Mouse (Mus musculus) right cerebral cortex, postnatal 36 days (tissue): ENCODE results near the gene Exoc7.

ENCODE experiments used
- DNase-seq, 2 experiments: peaks; one replicate each; pipeline ENCODE4 v3.0.0; 2022; ENCODE audit warnings: low spot score in 2 of 2, mixed read lengths in 1 of 2

Gene Exoc7

DNA sequence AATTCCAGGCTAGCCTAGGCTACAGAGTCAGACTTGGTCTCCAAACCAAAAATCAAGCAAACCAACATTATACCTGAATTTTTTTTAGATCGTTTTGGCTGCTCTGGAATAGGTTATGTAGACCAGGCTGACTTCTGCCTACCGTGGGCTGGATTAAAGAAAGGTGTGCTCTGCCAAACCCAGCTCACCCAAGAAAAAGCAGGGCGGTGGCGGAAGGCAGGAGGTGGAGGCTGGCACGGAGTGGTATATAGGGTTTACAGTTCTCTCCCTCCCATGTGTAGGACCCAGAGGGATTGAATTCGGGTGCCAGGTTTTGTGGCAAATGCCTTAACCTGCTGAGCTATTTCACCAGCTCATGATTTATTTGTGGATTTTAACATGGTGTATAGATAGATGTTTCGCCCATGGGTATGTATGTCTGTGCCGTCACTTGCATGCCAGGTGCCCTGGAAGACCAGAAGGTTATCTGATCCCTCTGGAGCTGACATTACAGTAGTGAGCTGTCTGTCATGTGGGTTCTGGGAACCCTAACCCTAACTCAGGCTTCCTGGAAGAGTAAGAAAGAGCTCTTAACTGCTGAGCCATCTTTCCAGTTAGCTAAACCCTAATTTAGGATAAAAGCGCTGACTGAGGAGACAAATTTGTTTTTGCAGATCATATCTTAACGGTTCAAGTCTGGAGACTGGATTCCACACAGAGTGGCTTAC lies at the start of gene Exoc7:
Exoc7 (minus strand) TSS at position 215 of the 707 bp plus-strand sequence.
- no peak for DNase-seq

DNA sequence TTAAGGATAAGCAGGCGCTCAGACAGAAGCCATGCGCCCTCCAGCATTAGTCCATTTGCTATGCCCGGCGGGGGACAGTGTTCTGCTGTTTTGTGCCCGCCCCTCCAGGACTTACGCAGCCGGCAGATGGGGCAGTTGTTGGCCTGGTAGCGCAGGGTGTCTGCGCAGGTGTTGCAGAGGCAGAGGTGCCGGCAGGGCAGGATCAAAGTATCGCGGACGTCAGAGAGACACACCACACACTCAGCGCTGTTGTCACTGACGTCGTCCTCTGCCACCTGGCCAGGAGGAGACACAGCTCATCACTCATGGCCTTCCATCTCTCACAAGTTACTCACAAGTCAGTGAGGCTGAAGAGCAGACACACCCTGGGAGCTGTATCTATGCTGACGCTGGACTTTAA lies 47.5 kb upstream of the Exoc7 start:
- no peak for DNase-seq

DNA sequence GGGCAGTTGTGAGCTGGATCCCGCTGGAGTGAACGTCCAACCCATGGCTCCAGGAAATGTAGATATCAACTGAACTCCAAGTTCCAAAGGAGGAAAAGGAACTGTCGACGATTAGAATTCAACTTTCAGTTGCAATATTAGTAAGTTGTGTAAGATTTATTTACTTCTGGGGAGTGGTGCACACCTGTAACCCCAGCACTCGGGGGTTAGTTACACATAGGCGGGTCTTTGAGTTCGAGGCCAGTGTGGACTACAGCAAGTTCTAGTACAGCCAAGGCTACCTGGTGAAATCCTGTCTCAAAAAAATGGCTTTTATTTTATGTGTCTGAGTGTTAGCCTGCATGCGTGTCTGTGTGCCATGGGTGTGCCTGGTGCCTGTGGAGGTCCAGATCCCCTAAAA lies 46.5 kb upstream of the Exoc7 start:
- no peak for DNase-seq

DNA sequence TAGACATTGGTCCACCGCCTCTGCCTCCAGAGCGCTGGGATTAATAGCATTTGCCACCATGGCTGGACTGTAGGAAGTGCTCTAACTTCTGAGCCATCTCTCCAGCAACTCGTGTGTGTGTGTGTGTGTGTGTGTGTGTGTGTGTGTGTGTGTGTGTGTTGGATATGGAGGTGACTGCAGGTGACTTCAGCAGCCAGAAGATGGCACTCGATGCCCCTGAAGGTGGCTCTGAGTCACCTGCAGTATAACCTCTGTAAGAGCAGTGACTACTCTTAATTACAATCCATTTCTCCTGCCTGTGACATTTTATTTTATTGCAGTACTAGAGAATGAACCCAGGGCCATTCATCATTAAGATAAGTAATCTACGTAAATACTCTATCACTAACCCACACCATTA lies 44.3 kb upstream of the Exoc7 start:
- no peak for DNase-seq

DNA sequence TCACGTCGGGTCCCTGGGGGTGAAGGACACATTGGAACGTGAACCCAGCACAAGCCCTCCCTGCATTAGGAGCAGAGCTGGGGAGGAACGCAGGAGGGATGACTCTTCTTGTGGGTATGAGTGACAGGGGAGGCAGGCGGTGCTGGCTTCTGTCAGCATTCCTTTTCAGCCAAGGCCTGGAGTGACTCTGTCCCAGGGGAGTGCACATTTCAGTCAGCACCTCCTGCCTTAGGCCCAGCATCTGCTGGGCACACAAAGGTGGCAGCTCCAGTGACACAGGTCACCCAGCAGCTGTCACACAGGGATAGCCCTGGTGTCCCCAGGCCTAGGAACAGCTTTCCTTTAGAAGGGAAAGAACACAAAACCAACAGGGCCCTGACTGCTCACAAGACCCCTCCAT lies 40.9 kb upstream of the Exoc7 start:
- no peak for DNase-seq

DNA sequence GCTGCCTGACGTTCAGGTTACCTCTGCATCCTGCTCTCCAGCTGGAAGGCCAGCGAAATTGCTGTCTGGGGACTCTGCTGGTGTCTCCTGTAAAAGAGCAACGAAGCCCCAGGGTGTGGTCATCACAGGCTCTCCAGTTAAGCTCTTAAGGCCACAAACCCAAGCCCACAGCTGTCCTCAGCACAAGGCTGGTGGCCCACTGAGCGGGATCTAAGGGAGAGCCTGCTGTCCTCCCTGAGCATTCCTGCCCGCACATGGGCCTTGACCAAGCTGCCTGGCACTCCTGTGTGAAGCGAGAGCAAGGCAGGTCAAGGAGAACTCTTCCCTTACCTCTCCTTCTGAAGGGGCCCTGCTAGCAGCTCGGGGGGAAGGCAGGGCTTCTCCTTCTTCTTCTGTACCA lies 40.0 kb upstream of the Exoc7 start:
- no peak for DNase-seq

DNA sequence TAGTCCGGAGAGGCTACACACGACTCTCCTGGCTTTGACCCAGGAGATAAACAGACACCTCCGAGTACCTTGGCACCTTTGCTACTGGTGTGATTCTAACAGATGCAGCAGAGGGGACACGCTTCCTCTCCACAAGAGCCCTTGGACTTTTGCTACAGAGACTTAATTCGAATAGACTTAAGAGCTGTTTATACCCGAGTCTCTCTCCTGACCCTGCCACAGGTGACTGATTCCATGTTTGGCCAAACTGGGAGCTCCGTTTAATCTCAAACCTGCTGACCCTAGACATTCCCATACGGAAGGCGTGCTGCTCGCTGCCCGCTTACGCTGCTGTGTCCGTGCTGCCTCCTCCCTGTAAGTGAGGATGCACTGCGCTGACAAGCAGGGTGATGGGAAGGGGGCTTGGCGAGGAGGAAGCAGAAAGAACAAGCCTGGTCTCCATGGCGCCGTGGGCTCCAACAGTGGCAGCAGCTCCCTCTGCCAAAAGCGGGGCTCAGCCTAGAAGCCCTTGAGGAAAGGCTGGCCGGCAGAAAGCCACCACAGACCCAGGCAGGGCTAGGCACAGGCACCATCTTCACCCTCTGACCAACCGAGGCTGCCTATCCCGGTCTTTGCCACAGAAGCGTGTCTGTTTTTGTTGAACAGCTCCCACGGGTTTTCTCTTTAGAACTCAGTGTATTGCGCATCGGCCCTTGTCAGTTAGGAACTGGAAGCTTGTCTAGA lies 35.2 kb upstream of the Exoc7 start:
- DNase-seq, result no peak

DNA sequence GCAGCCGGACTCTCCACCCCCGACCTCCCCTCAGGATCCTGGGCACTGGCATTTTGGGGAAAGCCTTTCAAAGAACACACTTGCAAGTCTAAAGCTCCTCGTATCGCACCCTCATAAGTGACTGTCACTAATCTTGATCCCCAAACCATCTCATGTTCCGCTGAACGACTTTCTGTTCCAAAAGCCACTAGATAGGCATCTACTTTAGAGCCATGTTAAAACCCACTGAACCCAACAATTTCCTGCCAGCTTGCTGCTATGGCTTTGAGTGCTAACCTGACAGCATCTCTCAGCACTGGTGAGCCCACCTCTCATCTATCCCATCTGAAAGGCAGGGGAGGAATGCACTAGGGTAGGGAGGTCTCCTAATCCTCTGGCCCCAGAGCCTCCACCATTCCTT lies 30.5 kb upstream of the Exoc7 start:
- no peak for DNase-seq

DNA sequence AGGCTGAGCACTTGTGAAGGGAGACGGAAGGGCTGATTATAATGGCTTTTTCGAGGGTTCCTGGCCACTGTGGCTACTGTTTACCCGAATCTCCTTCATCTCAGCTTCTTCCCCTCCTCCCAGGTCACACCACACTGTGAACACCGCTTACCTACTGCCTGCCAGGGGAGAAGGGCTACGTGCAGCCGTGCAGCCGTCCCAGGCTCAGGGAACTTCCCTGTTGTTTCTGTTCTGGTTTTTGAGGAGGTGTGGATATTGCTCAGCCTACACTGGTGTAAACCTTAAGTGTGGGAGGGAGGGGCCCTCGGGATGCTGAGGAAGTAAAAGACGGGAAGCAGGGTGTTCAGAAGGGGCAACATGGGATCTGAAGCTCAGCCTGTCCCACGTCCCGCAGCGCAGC lies 30.0 kb upstream of the Exoc7 start:
- no peak for DNase-seq

DNA sequence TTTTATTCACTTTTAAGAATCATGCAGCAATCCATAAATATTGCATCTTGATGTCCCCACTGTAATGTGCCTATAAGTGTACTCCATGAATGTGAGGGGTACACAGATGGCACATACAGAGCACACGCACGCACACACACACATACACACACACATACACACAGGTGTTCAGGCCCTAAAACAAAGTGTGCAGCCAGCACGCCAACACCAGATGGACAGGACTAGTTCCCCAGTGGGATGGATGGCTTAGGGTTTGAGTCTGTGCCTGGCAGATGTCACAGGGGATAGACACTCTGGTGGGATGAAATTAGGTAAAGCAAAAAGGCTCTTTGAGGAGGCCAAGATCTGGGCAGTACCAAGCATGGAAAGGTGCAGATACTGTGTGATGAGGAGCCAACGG lies 29.4 kb upstream of the Exoc7 start:
- DNase-seq, result no peak

DNA sequence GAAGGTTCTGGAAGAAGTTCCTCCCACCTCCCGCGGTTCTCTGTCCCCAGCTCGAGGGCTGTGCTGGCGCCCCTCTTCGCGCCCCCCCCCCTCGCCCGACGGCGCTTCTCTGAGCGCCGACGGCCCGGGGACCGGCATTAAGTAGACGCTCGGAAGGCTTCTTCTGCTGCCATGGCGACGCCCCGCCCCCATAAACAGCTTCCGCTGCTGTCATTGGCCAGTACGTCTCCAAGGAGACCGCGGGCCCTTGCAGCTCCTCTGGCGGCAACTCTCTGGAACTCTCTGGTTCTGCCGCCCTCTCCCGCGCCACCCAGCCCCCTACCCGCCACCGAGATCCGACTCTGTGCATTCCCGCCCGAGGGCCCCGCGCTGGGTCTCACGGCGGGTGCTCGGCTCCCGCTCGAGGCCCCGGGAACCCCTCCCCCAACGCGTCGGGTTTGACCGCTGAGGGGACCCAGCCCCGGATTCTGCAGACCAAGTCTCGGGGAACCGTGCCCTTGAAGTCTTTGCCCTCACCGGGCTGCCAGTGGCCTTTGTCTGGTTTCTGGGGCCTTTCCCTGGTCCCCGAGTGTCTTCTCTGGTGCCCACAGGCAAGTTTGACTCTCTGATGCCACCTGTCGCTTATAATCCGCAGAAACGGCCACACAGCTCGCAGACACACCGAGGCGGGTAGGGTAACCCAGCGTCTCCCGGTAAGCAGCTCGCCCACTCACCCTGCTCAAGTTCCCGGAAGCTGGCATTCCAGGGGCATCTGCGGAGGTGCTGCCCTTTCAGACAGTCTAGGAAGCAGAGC lies 28.4 kb upstream of the Exoc7 start, which contains the start of gene Foxj1:
Foxj1 (minus strand) TSS at position 156 of the 793 bp plus-strand sequence.
- peak; percentile 95 to 96 for DNase-seq

DNA sequence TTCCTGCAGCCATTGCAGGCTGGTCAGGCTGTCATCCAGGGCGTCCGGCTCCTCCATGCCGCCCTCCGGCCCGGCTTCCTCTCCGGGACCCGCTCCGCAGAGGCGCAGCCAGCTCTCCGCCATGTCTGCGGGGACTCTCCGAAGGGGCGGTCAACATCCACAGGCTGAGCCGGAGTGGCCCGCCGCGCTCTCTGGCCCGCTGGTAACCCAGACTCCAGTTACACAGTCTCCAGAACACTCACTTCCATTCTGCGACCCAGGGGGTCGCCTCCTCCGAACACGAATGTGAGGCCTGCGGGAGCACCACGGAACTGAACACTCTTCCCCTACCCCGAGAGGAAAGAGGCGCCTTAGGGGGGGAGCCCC lies 27.4 kb upstream of the Exoc7 start:
- DNase-seq, result no peak

DNA sequence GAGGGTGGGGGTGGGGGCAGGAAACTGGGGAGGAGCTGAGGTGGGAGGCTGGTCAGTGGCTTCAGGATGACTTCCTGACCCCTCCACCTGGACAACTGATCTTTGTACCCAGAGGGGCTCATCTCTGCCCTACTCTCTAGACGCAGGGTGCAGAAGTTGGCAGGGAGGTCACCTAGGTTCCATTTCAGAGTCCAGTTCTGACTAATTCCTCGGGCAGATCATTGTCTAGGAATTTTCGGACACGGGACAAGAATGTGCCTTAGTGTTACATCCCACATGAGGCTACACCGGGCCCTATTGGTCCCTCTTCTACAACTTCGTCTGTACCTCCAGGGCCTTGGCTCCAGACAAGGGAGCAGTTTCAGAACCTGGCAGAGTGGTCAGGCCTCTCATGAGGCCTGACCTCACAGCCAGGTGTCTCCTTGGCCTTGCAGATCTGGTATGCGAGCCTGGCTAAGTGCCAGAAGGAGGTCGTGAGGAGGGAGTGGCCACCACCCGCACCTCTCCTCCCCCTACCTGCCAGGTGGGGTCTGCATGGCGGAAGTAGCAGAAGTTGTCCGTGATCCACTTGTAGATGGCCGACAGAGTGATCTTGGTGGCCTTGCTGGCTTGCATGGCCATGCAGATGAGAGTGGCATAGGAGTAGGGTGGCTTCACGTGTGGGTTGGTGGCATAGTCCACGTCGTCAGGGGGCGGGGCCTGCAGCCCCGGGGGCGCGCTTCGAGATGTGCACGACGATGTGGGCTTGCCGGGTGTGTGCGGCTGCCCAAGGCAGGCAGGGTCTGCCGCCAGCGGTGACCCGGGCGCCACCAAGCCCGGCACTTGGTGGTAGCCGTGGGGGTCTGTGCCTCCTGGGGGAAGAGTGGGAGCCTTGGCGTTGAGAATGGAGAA lies 26.7 kb upstream of the Exoc7 start:
- no peak for DNase-seq

DNA sequence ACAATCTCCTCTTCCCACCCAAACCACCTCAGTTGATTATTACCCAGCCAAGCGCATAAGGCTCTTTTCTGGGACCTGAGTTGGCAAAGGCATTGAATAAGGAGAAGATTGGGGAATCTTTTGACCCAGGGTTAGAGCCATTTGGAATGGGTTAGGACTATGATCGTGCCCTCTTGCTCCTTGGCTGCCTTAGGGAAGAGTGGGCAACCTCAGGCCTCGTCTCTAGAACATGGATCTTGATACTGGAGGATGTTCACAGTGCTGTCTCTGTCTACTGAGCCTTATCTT lies 25.9 kb upstream of the Exoc7 start:
- DNase-seq, result no peak

DNA sequence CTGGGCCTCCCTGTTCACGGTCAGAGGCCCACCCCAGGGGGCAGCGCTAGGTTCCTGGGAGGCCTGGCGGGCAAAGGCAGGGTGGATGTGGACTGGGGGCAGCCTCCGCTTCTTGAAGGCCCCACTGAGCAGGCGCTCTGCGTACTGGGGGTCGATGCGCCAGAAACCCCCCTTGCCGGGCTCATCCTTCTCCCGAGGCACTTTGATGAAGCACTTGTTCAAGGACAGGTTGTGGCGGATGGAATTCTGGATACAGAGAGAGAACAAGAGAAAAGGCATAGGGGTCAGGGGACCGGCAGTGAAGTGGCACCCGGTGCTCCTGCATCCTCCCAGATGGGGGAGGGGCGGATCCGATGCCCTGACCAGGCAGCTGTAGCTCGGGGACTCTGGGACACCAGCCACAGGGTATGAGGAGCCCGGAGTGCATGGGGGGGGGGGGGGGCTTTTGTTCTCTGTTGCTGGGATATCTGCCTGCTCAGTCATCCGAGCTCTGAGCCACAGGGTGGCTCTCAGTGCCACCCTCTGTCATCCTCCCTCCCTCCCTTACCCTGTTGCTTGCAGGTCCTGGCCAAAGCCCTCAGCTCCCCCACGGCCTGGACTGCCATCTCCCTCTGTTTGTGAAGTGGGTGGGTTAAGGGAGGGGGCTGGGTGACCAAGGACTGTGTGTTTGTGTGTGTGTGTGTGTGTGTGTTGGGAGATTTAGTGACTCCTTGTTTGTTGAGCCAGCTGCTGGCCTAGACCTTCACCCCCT lies 25.4 kb upstream of the Exoc7 start:
- DNase-seq, result no peak

DNA sequence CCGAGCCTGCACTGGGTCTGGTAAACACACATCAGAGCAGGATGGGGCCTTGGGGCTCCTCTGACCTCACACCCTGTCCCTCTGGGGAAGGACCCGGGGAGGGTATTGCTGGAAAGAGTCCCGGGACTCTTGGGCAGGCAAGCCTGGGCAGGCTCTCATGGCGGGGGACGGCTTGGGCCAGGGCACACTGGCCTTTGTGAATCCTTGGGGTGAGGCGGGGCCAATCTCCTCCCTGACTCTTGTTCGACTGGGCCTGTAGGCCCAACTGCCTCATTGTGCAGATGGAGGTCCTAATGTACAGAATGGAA lies 23.1 kb upstream of the Exoc7 start:
- no peak for DNase-seq

DNA sequence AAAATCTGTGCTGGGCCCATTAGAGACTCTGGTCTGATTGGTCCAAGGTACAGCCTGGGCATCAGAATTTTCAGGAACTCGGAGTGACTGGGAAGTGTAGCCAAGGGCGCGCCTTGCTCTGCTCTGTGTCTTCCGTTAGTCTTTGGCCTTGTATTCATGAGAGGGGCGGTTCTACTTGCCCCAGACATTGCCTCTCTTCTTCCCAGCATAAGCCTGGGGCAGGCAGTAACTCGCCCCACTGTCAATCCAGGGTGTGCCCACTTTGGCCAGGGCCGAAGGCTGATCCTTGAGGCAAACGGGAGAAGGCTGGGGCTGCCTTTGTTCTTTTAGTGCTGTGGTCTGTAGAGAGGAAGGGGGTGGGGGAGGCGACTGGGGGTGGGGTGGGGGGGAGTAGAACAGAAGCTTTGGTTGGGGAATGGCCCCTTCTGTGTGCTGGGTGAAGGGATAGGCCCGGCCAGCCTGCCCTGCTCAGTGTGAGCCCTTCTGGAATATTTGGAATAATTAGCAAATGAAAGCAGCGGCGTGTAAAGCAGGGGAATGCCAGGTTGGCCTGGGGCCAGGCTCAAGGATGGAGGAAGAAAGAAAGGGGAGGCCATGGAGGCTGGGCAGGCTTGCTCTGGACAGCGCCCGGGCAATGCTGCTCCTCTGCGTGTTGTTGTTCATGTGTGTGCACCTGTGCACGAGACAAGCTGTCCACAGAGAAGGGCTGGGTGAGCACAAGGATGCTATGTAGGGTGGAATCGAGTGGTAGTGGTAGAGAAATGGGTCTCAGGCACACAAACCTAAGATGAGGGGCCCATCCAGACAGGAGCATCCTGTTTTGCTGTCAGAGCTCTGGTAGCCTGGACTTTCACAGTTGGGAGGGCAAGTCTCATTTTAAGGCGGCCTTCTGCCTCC lies 22.5 kb upstream of the Exoc7 start:
- DNase-seq, result no peak

DNA sequence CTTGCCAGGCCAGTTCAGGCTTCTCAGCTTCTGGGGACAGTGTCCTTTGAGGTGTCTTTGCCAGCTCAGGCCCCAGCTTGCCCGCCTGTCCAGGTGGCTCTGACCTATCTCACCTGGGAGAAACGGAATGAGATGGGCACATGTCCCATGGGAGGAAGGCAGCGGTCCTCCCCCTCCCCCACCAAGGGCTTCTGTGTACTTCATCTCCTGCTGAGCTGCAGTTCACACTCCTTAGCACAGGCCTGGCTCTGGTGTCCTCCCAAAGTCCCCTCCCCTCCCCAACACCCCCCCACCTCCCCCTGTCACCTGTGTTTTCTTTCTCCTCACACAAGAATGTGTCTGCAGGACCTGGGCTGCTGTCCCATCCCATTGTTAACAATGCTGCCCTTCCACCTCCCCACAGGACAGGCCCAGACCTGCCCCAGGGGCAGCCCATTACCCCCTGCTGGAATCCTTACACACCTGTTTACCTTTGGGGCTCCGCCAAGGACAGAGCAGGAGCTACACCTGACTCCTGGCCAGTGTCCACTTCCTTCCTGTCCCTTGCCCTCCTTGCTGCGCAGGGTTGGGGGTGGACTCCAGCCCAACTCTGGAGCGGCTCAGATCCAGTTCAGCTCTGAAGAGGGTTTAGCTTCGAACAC lies 20.1 kb upstream of the Exoc7 start:
- no peak for DNase-seq

DNA sequence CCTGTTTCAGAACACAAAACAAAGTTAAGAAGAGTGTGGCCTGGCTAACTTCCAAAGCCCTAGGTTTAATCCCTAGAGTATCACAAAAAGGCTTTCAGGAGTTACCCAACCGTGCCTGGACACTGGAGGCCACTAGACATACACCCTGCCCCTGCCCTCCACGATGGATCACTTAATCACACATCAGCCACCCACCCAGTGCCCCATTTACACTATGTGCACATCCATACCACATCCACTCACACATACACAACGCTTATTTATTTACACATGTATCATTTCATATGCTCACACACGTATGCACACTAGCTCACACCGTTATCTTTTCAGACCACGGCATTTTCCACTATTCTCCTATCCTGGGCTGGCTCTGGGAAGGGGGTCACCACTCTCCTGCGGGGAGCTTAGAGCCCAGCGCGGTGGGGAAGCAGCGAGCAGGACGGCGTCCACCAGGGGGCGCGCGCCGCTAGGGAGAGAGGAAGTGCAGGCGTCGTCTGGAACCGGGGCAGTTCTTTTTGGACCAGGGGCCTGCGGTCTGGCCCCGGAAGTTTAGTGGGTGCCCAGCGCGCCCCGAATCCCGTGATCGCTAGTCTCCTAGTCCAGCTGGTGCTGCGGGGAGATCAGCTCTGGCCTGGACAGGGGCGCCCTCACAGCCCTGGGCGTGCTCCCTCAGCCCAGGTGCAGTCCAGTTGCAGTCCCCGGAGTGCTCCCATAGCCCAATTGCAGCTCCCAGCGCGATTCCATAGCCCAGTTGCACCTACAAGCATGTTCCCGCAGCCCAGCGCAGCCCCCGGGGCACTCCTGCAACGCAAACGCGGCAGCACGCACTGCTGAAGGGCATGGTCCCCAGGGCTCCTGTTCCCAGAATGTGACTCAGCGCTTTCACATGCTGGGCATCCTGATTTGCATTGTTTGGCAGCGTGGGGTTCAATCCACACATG lies 12.0 kb upstream of the Exoc7 start:
- DNase-seq, result peak in 1 of 2 experiments; percentile 58
